Mouse (Mus musculus): ENCODE measurements at regions not wholly inside any gene's neighbourhood (a gene's known extent, or its start where the extent isn't known, plus 50 kb on each side); places are given as distances from the start of the nearest gene placed in this dataset.

GRCm38 (mm10) chr13:47339411-47339810, 217.0 kb downstream of the Rnf144b start:
- Histone ChIP-seq H3K27ac (ENCODE audit: low read depth, low read length) (no peak overlapping the region), H3K36me3 (ENCODE audit: control insufficient read depth, insufficient read depth, low read length) (no peaks in the 10 kb centered on the region), H3K9me3 (ENCODE audit: control insufficient read depth, low read length) (no peaks in the 10 kb centered on the region), H3K4me3 (ENCODE audit: low read depth, low read length) (no peak overlapping the region), H3K9ac (replicated peaks; ENCODE audit: low read depth, low read length) (no peak overlapping the region), H3K4me2 (ENCODE audit: low read depth, low read length) (no peak overlapping the region), H3K4me1 (ENCODE audit: control insufficient read depth, insufficient read depth, low read length) (no peaks in the 10 kb centered on the region), H3K27me3 (ENCODE audit: control insufficient read depth, insufficient read depth, low read length) (no peaks in the 10 kb centered on the region)
- no peak for ATAC-seq (ENCODE audit: low read depth)
- 70% methylated on average over 5 of the region's 5 CpGs for WGBS

DNA sequence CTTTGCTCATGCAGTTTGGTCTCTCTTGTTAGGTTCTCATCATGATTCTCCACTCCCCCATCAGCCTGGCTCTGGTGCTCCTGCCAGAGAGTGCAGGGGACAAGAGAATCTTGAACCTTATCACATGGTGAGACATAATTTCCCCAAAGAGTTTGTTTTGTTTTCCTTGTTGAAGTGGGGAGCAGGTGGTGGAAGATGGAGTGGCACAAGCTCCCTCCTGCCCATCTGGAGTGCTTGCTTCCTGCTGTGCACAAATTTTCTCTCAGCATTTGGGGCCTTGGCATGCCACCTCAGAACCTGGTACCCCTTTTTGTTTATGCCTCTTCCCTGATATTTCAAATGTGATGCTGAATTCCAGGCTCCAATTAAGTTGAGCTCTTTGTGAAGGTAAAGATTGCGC, 219.9 kb downstream of the Rnf144b start:
- H3K9ac ChIP-seq (replicated peaks; ENCODE audit: low read depth, low read length), result no peak overlapping the region
- no peaks in the 10 kb centered on the region for H3K36me3 ChIP-seq (ENCODE audit: control insufficient read depth, insufficient read depth, low read length)
- 97% methylated on average over 1 of the region's 1 CpGs for WGBS
- H3K27ac ChIP-seq (ENCODE audit: low read depth, low read length), result no peak overlapping the region
- H3K4me2 ChIP-seq (ENCODE audit: low read depth, low read length), result no peak overlapping the region
- ATAC-seq (ENCODE audit: low read depth), result no peak
- H3K27me3 ChIP-seq (ENCODE audit: control insufficient read depth, insufficient read depth, low read length), result no peaks in the 10 kb centered on the region
- no peaks in the 10 kb centered on the region for H3K9me3 ChIP-seq (ENCODE audit: control insufficient read depth, low read length)
- H3K4me3 ChIP-seq (ENCODE audit: low read depth, low read length), result no peak overlapping the region
- no peaks in the 10 kb centered on the region for H3K4me1 ChIP-seq (ENCODE audit: control insufficient read depth, insufficient read depth, low read length)

DNA sequence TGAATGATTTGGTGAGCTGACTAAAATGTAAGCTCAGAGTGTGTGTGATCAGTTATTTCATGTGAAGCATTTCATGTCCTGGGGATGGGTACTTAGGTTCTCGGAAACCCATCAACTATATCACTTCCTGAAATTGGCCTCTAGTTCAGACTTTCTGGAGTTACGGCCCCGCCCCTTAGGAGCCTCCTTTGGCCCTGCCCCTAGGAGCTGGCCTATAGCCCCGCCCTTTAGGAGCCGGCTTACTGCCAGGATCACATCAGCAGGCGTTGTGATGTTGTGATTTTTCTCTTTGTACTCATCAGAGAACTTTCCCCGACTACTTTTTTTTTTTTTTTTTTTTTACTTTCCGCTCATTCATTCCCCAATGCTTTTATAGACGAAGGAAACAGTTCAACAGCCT, 223.1 kb downstream of the Rnf144b start:
- 46% methylated on average over 9 of the region's 9 CpGs for WGBS
- H3K36me3 ChIP-seq (ENCODE audit: control insufficient read depth, insufficient read depth, low read length), result no peaks in the 10 kb centered on the region

DNA sequence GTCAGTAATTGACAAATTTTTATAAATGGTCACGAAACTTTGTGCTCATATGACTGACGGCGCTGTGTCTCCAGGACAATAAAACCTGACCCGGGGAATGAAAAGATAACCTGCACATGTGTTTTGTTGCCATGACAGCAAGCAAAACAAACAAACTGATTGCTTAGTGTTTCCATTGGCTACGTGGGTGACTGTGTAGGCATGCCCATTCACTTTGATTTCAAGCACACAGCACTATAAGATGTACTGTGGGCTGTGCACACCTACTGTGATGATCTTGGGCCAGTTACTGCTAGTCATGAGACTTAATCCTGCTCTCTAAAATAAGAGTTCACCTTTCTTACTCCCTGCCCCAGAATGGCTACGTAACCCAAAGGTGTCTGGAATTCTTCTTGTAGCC, 225.4 kb downstream of the Rnf144b start:
- no peak for ATAC-seq (ENCODE audit: low read depth)
- no peaks in the 10 kb centered on the region for H3K27me3 ChIP-seq (ENCODE audit: control insufficient read depth, insufficient read depth, low read length)
- no peak overlapping the region for H3K4me3 ChIP-seq (ENCODE audit: low read depth, low read length)
- H3K4me2 ChIP-seq (ENCODE audit: low read depth, low read length), result no peak overlapping the region
- no peak overlapping the region for H3K9ac ChIP-seq (replicated peaks; ENCODE audit: low read depth, low read length)
- no peak overlapping the region for H3K27ac ChIP-seq (ENCODE audit: low read depth, low read length)
- 70% methylated on average over 6 of the region's 6 CpGs for whole genome bisulfite sequencing
- no peaks in the 10 kb centered on the region for H3K36me3 ChIP-seq (ENCODE audit: control insufficient read depth, insufficient read depth, low read length)
- H3K9me3 ChIP-seq (ENCODE audit: control insufficient read depth, low read length), result no peaks in the 10 kb centered on the region
- no peaks in the 10 kb centered on the region for H3K4me1 ChIP-seq (ENCODE audit: control insufficient read depth, insufficient read depth, low read length)

More for the DNA sequence above, 223.1 kb downstream of the Rnf144b start:
- no peaks in the 10 kb centered on the region for H3K4me1 ChIP-seq (ENCODE audit: control insufficient read depth, insufficient read depth, low read length)
- H3K4me2 ChIP-seq (ENCODE audit: low read depth, low read length), result no peak overlapping the region
- no peak overlapping the region for H3K9ac ChIP-seq (replicated peaks; ENCODE audit: low read depth, low read length)
- no peak overlapping the region for H3K27ac ChIP-seq (ENCODE audit: low read depth, low read length)
- H3K4me3 ChIP-seq (ENCODE audit: low read depth, low read length), result no peak overlapping the region
- no peak for ATAC-seq (ENCODE audit: low read depth)
- no peaks in the 10 kb centered on the region for H3K9me3 ChIP-seq (ENCODE audit: control insufficient read depth, low read length)
- no peaks in the 10 kb centered on the region for H3K27me3 ChIP-seq (ENCODE audit: control insufficient read depth, insufficient read depth, low read length)

GRCm38 (mm10) chr13:47348517-47349145, 226.2 kb downstream of the Rnf144b start:
- WGBS, result 39% methylated on average over 17 of the region's 17 CpGs
- no peaks in the 10 kb centered on the region for H3K36me3 ChIP-seq (ENCODE audit: control insufficient read depth, insufficient read depth, low read length)
- ATAC-seq (ENCODE audit: low read depth), result peak; percentile 65; the same call in 1 of the 2 replicates
- H3K9ac ChIP-seq (replicated peaks; ENCODE audit: low read depth, low read length), result no peak overlapping the region
- no peak overlapping the region for H3K4me3 ChIP-seq (ENCODE audit: low read depth, low read length)
- H3K9me3 ChIP-seq (ENCODE audit: control insufficient read depth, low read length), result no peaks in the 10 kb centered on the region
- no peaks in the 10 kb centered on the region for H3K4me1 ChIP-seq (ENCODE audit: control insufficient read depth, insufficient read depth, low read length)
- no peaks in the 10 kb centered on the region for H3K27me3 ChIP-seq (ENCODE audit: control insufficient read depth, insufficient read depth, low read length)
- H3K4me2 ChIP-seq (ENCODE audit: low read depth, low read length), result no peak overlapping the region
- H3K27ac ChIP-seq (ENCODE audit: low read depth, low read length), result no peak overlapping the region

- Histone ChIP-seq H3K9ac (replicated peaks; ENCODE audit: low read depth, low read length) (no peak overlapping the region), H3K9me3 (ENCODE audit: control insufficient read depth, low read length) (no peaks in the 10 kb centered on the region), H3K4me2 (ENCODE audit: low read depth, low read length) (no peak overlapping the region), H3K4me3 (ENCODE audit: low read depth, low read length) (no peak overlapping the region), H3K36me3 (ENCODE audit: control insufficient read depth, insufficient read depth, low read length) (no peaks in the 10 kb centered on the region), H3K4me1 (ENCODE audit: control insufficient read depth, insufficient read depth, low read length) (no peaks in the 10 kb centered on the region), H3K27me3 (ENCODE audit: control insufficient read depth, insufficient read depth, low read length) (no peaks in the 10 kb centered on the region), H3K27ac (ENCODE audit: low read depth, low read length) (no peak overlapping the region)
- no peak for ATAC-seq (ENCODE audit: low read depth)
- WGBS, result 69% methylated on average over 12 of the region's 12 CpGs
These were observed 232.0 kb downstream of the Rnf144b start for GRCm38 (mm10) chr13:47354446-47354845.

GRCm38 (mm10) chr13:47355169-47355568, 232.7 kb downstream of the Rnf144b start:
- H3K4me3 ChIP-seq (ENCODE audit: low read depth, low read length), result no peak overlapping the region
- no peak overlapping the region for H3K4me2 ChIP-seq (ENCODE audit: low read depth, low read length)
- no peak overlapping the region for H3K27ac ChIP-seq (ENCODE audit: low read depth, low read length)
- H3K27me3 ChIP-seq (ENCODE audit: control insufficient read depth, insufficient read depth, low read length), result no peaks in the 10 kb centered on the region
- WGBS, result 61% methylated on average over 5 of the region's 5 CpGs
- no peak for ATAC-seq (ENCODE audit: low read depth)
- no peaks in the 10 kb centered on the region for H3K9me3 ChIP-seq (ENCODE audit: control insufficient read depth, low read length)
- no peaks in the 10 kb centered on the region for H3K36me3 ChIP-seq (ENCODE audit: control insufficient read depth, insufficient read depth, low read length)
- no peak overlapping the region for H3K9ac ChIP-seq (replicated peaks; ENCODE audit: low read depth, low read length)
- H3K4me1 ChIP-seq (ENCODE audit: control insufficient read depth, insufficient read depth, low read length), result no peaks in the 10 kb centered on the region

DNA sequence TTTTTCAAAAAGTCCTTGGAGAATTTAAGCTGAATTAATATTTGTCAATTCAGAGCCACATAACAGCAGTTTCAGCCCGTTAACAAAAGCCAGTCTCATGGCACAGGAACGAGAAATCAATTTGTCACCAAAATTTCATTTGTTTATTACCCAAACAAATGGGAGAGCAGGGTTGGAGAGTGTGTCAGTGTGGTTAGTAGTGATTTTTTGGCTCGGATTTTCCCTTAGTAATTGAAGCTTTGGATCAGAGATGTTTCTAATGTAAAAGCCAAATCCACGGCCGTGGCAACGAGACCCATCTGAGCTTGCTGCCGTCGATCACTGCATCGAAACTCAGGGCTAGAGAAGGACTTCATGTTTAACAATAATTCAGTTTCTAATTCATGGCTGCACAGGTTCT, 236.5 kb downstream of the Rnf144b start:
- Histone ChIP-seq H3K27me3 (ENCODE audit: control insufficient read depth, insufficient read depth, low read length) (no peaks in the 10 kb centered on the region), H3K9me3 (ENCODE audit: control insufficient read depth, low read length) (no peaks in the 10 kb centered on the region), H3K36me3 (ENCODE audit: control insufficient read depth, insufficient read depth, low read length) (no peaks in the 10 kb centered on the region), H3K4me3 (ENCODE audit: low read depth, low read length) (no peak overlapping the region), H3K4me1 (ENCODE audit: control insufficient read depth, insufficient read depth, low read length) (no peaks in the 10 kb centered on the region), H3K4me2 (ENCODE audit: low read depth, low read length) (no peak overlapping the region), H3K27ac (ENCODE audit: low read depth, low read length) (no peak overlapping the region), H3K9ac (replicated peaks; ENCODE audit: low read depth, low read length) (no peak overlapping the region)
- ATAC-seq (ENCODE audit: low read depth), result no peak
- 72% methylated on average over 9 of the region's 9 CpGs for WGBS

- H3K4me1 ChIP-seq (ENCODE audit: control insufficient read depth, insufficient read depth, low read length), result 0 out of 2 replicates have a peak, but pooled peaks cover 4% of the 10 kb centered on the region
- H3K27ac ChIP-seq (ENCODE audit: low read depth, low read length), result no peak overlapping the region
- no peaks in the 10 kb centered on the region for H3K9me3 ChIP-seq (ENCODE audit: control insufficient read depth, low read length)
- no peaks in the 10 kb centered on the region for H3K27me3 ChIP-seq (ENCODE audit: control insufficient read depth, insufficient read depth, low read length)
- no peak for ATAC-seq (ENCODE audit: low read depth)
- no peak overlapping the region for H3K4me2 ChIP-seq (ENCODE audit: low read depth, low read length)
- H3K36me3 ChIP-seq (ENCODE audit: control insufficient read depth, insufficient read depth, low read length), result no peaks in the 10 kb centered on the region
- H3K9ac ChIP-seq (replicated peaks; ENCODE audit: low read depth, low read length), result no peak overlapping the region
- H3K4me3 ChIP-seq (ENCODE audit: low read depth, low read length), result no peak overlapping the region
- 74% methylated on average over 7 of the region's 7 CpGs for WGBS
These were observed 243.3 kb downstream of the Rnf144b start for GRCm38 (mm10) chr13:47365776-47366175.

Data from neural tube, embryonic 14.5 days (tissue).